Mouse (Mus musculus) kidney, adult 18-20 months (tissue): ENCODE measurements around the gene Itsn1.

Experiments used
- DNase-seq: peaks from one replicate; pipeline ENCODE4 v3.0.0; 2021

Gene Itsn1

GRCm38 (mm10) chr16:91919056-91919455, 190.0 kb downstream of the Itsn1 start:
- no peak for DNase-seq

- no peak for DNase-seq
These were observed 192.3 kb downstream of the Itsn1 start for GRCm38 (mm10) chr16:91921340-91921739.

GRCm38 (mm10) chr16:91922939-91923338, 193.9 kb downstream of the Itsn1 start:
- no peak for DNase-seq

- no peak for DNase-seq
These were observed 195.3 kb downstream of the Itsn1 start for GRCm38 (mm10) chr16:91924426-91924825.

- DNase-seq = peak; percentile 56
These were observed 199.0 kb downstream of the Itsn1 start for GRCm38 (mm10) chr16:91927911-91928630.

GRCm38 (mm10) chr16:91931078-91932013, 202.3 kb downstream of the Itsn1 start:
- DNase-seq = peak; percentile 91

- no peak for DNase-seq
These were observed 203.1 kb downstream of the Itsn1 start for GRCm38 (mm10) chr16:91932082-91932690.

- DNase-seq = no peak
These were observed 203.9 kb downstream of the Itsn1 start for GRCm38 (mm10) chr16:91932843-91933518.

- peak; percentile 76 for DNase-seq
These were observed 206.0 kb downstream of the Itsn1 start for GRCm38 (mm10) chr16:91935108-91935507.

GRCm38 (mm10) chr16:91935726-91936125, 206.6 kb downstream of the Itsn1 start:
- DNase-seq = no peak

- peak; percentile 92 for DNase-seq
These were observed 207.4 kb downstream of the Itsn1 start for GRCm38 (mm10) chr16:91936340-91937030.

- DNase-seq = peak; percentile 18
These were observed 208.2 kb downstream of the Itsn1 start for GRCm38 (mm10) chr16:91937281-91937680.

GRCm38 (mm10) chr16:91938141-91938540, 209.1 kb downstream of the Itsn1 start:
- DNase-seq = peak; percentile 35

GRCm38 (mm10) chr16:91940726-91941125, 211.6 kb downstream of the Itsn1 start:
- peak; percentile 61 for DNase-seq

GRCm38 (mm10) chr16:91942201-91942600, 213.1 kb downstream of the Itsn1 start:
- DNase-seq = peak; percentile 68

GRCm38 (mm10) chr16:91946261-91946660, 217.2 kb downstream of the Itsn1 start:
- peak; percentile 27 for DNase-seq

GRCm38 (mm10) chr16:91947093-91947492, 218.0 kb downstream of the Itsn1 start:
- DNase-seq = peak; percentile 16

GRCm38 (mm10) chr16:91953967-91954366, 224.9 kb downstream of the Itsn1 start:
- DNase-seq = no peak

- DNase-seq = no peak
These were observed 225.7 kb downstream of the Itsn1 start for GRCm38 (mm10) chr16:91954766-91955165.

GRCm38 (mm10) chr16:91962204-91962893, 233.3 kb downstream of the Itsn1 start:
- peak; percentile 47 for DNase-seq

GRCm38 (mm10) chr16:91962894-91963555, 233.9 kb downstream of the Itsn1 start:
- peak; percentile 45 for DNase-seq
